Mouse (Mus musculus): ENCODE measurements around the gene Npr3.

The Npr3 gene

GRCm38 (mm10) chr15:11897617-11898016, 9.5 kb downstream of the Npr3 start:
- POLR2A ChIA-PET: interaction anchor here in 2 of 4 experiments (0.6 to 1.5 kb wide), 6 partner anchors 8 to 915 kb away, joined by 3 to 11 read pairs (median 4); no protein-coding TSS in a partner anchor
- CTCF ChIA-PET: no interaction called here

GRCm38 (mm10) chr15:11897162-11897561, 9.9 kb downstream of the Npr3 start:
- CTCF ChIA-PET: no interaction called here
- POLR2A ChIA-PET: interaction anchor here in 1 of 4 experiments (0.6 to 1.5 kb wide), 2 partner anchors 8 to 305 kb away, joined by 3 read pairs; no protein-coding TSS in a partner anchor

GRCm38 (mm10) chr15:11893969-11894368, 13.1 kb downstream of the Npr3 start:
- POLR2A ChIA-PET: interaction anchor here in 1 of 4 experiments (0.9 kb wide), 1 partner anchor 9 kb away, joined by 3 read pairs; no protein-coding TSS in a partner anchor
- CTCF ChIA-PET: interaction anchor here in 1 of 4 experiments (0.6 kb wide), 1 partner anchor 176 kb away, joined by 3 read pairs; no protein-coding TSS in a partner anchor

GRCm38 (mm10) chr15:11891395-11891794, 15.7 kb downstream of the Npr3 start:
- ChIA-PET POLR2A (interaction anchor here in 3 of 4 experiments (0.7 to 1.2 kb wide), 4 partner anchors 10 to 1073 kb away, joined by 3 to 5 read pairs (median 4); no protein-coding TSS in a partner anchor), CTCF (interaction anchor here in 3 of 4 experiments (0.6 to 1.7 kb wide), 8 partner anchors 12 to 1971 kb away, joined by 3 to 9 read pairs (median 6); no protein-coding TSS in a partner anchor)

GRCm38 (mm10) chr15:11882508-11883205, 24.4 kb downstream of the Npr3 start:
- ChIA-PET POLR2A (no interaction called here), CTCF (no interaction called here)

- ChIA-PET POLR2A (interaction anchor here in 2 of 4 experiments (0.5 to 1.3 kb wide), 2 partner anchors 21 to 136 kb away, joined by 3 to 4 read pairs; no protein-coding TSS in a partner anchor), CTCF (no interaction called here)
These were observed 25.3 kb downstream of the Npr3 start for GRCm38 (mm10) chr15:11881822-11882221.

- ChIA-PET POLR2A (no interaction called here), CTCF (no interaction called here)
These were observed 28.8 kb downstream of the Npr3 start for GRCm38 (mm10) chr15:11878334-11878733.

- CTCF ChIA-PET: no interaction called here
- POLR2A ChIA-PET: no interaction called here
These were observed 29.8 kb downstream of the Npr3 start for GRCm38 (mm10) chr15:11877273-11877672.

- ChIA-PET CTCF (no interaction called here), POLR2A (no interaction called here)
These were observed 40.2 kb downstream of the Npr3 start for GRCm38 (mm10) chr15:11866918-11867317.

- ChIA-PET CTCF (no interaction called here), POLR2A (no interaction called here)
These were observed 43.6 kb downstream of the Npr3 start for GRCm38 (mm10) chr15:11863540-11863818.

- CTCF ChIA-PET: interaction anchor here in 1 of 4 experiments (0.6 kb wide), 1 partner anchor 1315 kb away, joined by 5 read pairs; no protein-coding TSS in a partner anchor
These were observed 44.1 kb downstream of the Npr3 start for GRCm38 (mm10) chr15:11862785-11863539.

GRCm38 (mm10) chr15:11862253-11862652, 44.8 kb downstream of the Npr3 start:
- POLR2A ChIA-PET: no interaction called here
- CTCF ChIA-PET: interaction anchor here in 1 of 4 experiments (0.6 kb wide), 1 partner anchor 1316 kb away, joined by 5 read pairs; no protein-coding TSS in a partner anchor

More at GRCm38 (mm10) chr15:11862785-11863539, 44.1 kb downstream of the Npr3 start:
- POLR2A ChIA-PET: no interaction called here

- POLR2A ChIA-PET: no interaction called here
These were observed 46.8 kb downstream of the Npr3 start for GRCm38 (mm10) chr15:11860259-11860658.

GRCm38 (mm10) chr15:11859829-11860228, 47.3 kb downstream of the Npr3 start:
- CTCF ChIA-PET: no interaction called here
- POLR2A ChIA-PET: interaction anchor here in 1 of 4 experiments (0.6 kb wide), 1 partner anchor 180 kb away, joined by 3 read pairs; no protein-coding TSS in a partner anchor

More at GRCm38 (mm10) chr15:11860259-11860658, 46.8 kb downstream of the Npr3 start:
- CTCF ChIA-PET: no interaction called here

GRCm38 (mm10) chr15:11858411-11858810, 48.7 kb downstream of the Npr3 start:
- POLR2A ChIA-PET: no interaction called here
- CTCF ChIA-PET: interaction anchor here in 1 of 4 experiments (0.7 kb wide), 1 partner anchor 33 kb away, joined by 8 read pairs; no protein-coding TSS in a partner anchor

- POLR2A ChIA-PET: no interaction called here
These were observed 61.7 kb downstream of the Npr3 start for GRCm38 (mm10) chr15:11845204-11846062.

GRCm38 (mm10) chr15:11844115-11844514, 63.0 kb downstream of the Npr3 start:
- ChIA-PET POLR2A (no interaction called here), CTCF (interaction anchor here in 1 of 4 experiments (0.6 kb wide), 1 partner anchor 1430 kb away, joined by 4 read pairs; no protein-coding TSS in a partner anchor)

More at GRCm38 (mm10) chr15:11845204-11846062, 61.7 kb downstream of the Npr3 start:
- CTCF ChIA-PET: no interaction called here

GRCm38 (mm10) chr15:11841828-11842227, 65.3 kb downstream of the Npr3 start:
- CTCF ChIA-PET: no interaction called here
- POLR2A ChIA-PET: interaction anchor here in 3 of 4 experiments (0.6 to 0.7 kb wide), 4 partner anchors 12 to 1020 kb away, joined by 3 to 6 read pairs (median 3); no protein-coding TSS in a partner anchor

GRCm38 (mm10) chr15:11835913-11836312, 71.2 kb downstream of the Npr3 start:
- ChIA-PET POLR2A (no interaction called here), CTCF (interaction anchor here in 1 of 4 experiments (0.6 kb wide), 1 partner anchor 161 kb away, joined by 5 read pairs; no protein-coding TSS in a partner anchor)

Measured in embryonic stem cell, embryonic (primary cell).